Mouse (Mus musculus): Measurements from ENCODE around the gene Setd7. TPM values are rescaled to one million over a fixed set of nuclear protein-coding genes. Genes with fewer than 3 reads are reported as not detected.

Gene Setd7
- total RNA-seq, 2 experiments from 2014 or later = 50.8 to 53.3 TPM

GRCm38 (mm10) chr3:51526891-51527290, 33.8 kb downstream of the Setd7 start:
- intact Hi-C loops (cut with DNase I) = no loop called here
- no peak for DNase-seq (ENCODE audit: extremely low spot score in 1 of 2, low spot score in 2 of 2)

- intact Hi-C loops (cut with DNase I) = no loop called here
- no peak for DNase-seq (ENCODE audit: extremely low spot score in 1 of 2, low spot score in 2 of 2)
Observed at GRCm38 (mm10) chr3:51525186-51525785, 35.4 kb downstream of the Setd7 start.

GRCm38 (mm10) chr3:51521262-51521661, 39.4 kb downstream of the Setd7 start:
- DNase-seq (ENCODE audit: extremely low spot score in 1 of 2, low spot score in 2 of 2) = no peak
- intact Hi-C loops (cut with DNase I) = no loop called here

GRCm38 (mm10) chr3:51518763-51519121, 41.9 kb downstream of the Setd7 start:
- DNase-seq (ENCODE audit: extremely low spot score in 1 of 2, low spot score in 2 of 2) = no peak
- intact Hi-C loops (cut with DNase I) = loop anchor here (10.0 kb wide), 1 partner anchor 126 kb away; no protein-coding TSS in a partner anchor

- intact Hi-C loops (cut with DNase I) = loop anchor here (10.0 kb wide), 1 partner anchor 127 kb away; no protein-coding TSS in a partner anchor
- DNase-seq (ENCODE audit: extremely low spot score in 1 of 2, low spot score in 2 of 2) = no peak
Observed at GRCm38 (mm10) chr3:51517878-51518762, 42.6 kb downstream of the Setd7 start.

GRCm38 (mm10) chr3:51517467-51517866, 43.2 kb downstream of the Setd7 start:
- DNase-seq (ENCODE audit: extremely low spot score in 1 of 2, low spot score in 2 of 2) = no peak
- intact Hi-C loops (cut with DNase I) = loop anchor here (10.0 kb wide), 1 partner anchor 127 kb away; no protein-coding TSS in a partner anchor

GRCm38 (mm10) chr3:51511983-51512382, 48.7 kb downstream of the Setd7 start:
- no peak for DNase-seq (ENCODE audit: extremely low spot score in 1 of 2, low spot score in 2 of 2)

GRCm38 (mm10) chr3:51510903-51511302, 49.8 kb downstream of the Setd7 start:
- intact Hi-C loops (cut with DNase I) = loop anchor here (5.0 to 10.0 kb wide), 2 partner anchors 51 to 134 kb away; partner anchors contain the start of gene Setd7
- peak; percentile 63 to 78 for DNase-seq (ENCODE audit: extremely low spot score in 1 of 2, low spot score in 2 of 2)

More at GRCm38 (mm10) chr3:51511983-51512382, 48.7 kb downstream of the Setd7 start:
- intact Hi-C loops (cut with DNase I) = loop anchor here (5.0 to 10.0 kb wide), 2 partner anchors 50 to 133 kb away; partner anchors contain the start of gene Setd7

GRCm38 (mm10) chr3:51505465-51505864, 55.2 kb downstream of the Setd7 start:
- intact Hi-C loops (cut with DNase I) = no loop called here
- DNase-seq (ENCODE audit: extremely low spot score in 1 of 2, low spot score in 2 of 2) = no peak

- intact Hi-C loops (cut with DNase I) = no loop called here
- DNase-seq (ENCODE audit: extremely low spot score in 1 of 2, low spot score in 2 of 2) = no peak
Observed at GRCm38 (mm10) chr3:51504385-51504952, 56.2 kb downstream of the Setd7 start.

GRCm38 (mm10) chr3:51499876-51500275, 60.8 kb downstream of the Setd7 start:
- no peak for DNase-seq (ENCODE audit: extremely low spot score in 1 of 2, low spot score in 2 of 2)
- intact Hi-C loops (cut with DNase I) = no loop called here

GRCm38 (mm10) chr3:51498659-51499058, 62.0 kb downstream of the Setd7 start:
- intact Hi-C loops (cut with DNase I) = no loop called here
- DNase-seq (ENCODE audit: extremely low spot score in 1 of 2, low spot score in 2 of 2) = no peak

- intact Hi-C loops (cut with DNase I) = no loop called here
- no peak for DNase-seq (ENCODE audit: extremely low spot score in 1 of 2, low spot score in 2 of 2)
Observed at GRCm38 (mm10) chr3:51497978-51498377, 62.7 kb downstream of the Setd7 start.

GRCm38 (mm10) chr3:51495646-51496045, 65.0 kb downstream of the Setd7 start:
- no peak for DNase-seq (ENCODE audit: extremely low spot score in 1 of 2, low spot score in 2 of 2)
- intact Hi-C loops (cut with DNase I) = no loop called here

- intact Hi-C loops (cut with DNase I) = no loop called here
- no peak for DNase-seq (ENCODE audit: extremely low spot score in 1 of 2, low spot score in 2 of 2)
Observed at GRCm38 (mm10) chr3:51494466-51494865, 66.2 kb downstream of the Setd7 start.

GRCm38 (mm10) chr3:51493272-51493838, 67.3 kb downstream of the Setd7 start:
- intact Hi-C loops (cut with DNase I) = no loop called here

GRCm38 (mm10) chr3:51490088-51490753, 70.5 kb downstream of the Setd7 start:
- no peak for DNase-seq (ENCODE audit: extremely low spot score in 1 of 2, low spot score in 2 of 2)
- intact Hi-C loops (cut with DNase I) = no loop called here

More at GRCm38 (mm10) chr3:51493272-51493838, 67.3 kb downstream of the Setd7 start:
- DNase-seq (ENCODE audit: extremely low spot score in 1 of 2, low spot score in 2 of 2) = no peak

GRCm38 (mm10) chr3:51486491-51487195, 74.0 kb downstream of the Setd7 start:
- peak in 1 of 2 experiments; percentile 38 for DNase-seq (ENCODE audit: extremely low spot score in 1 of 2, low spot score in 2 of 2)
- intact Hi-C loops (cut with DNase I) = no loop called here
